23 mouse cellular contexts compared by ENCODE assay signal in genomic region chr6:92229586-92229985, GRCm38 (mm10). TPM values are rescaled to one million over a fixed set of nuclear protein-coding genes. Genes with fewer than 3 reads are reported as not detected.
DNase-seq lines count a peak whose midpoint lies in the region; ATAC-seq lines count a peak whose summit lies in the region.
"Had no signal": no experiment of that assay in that cellular context is flagged by ENCODE, and none has a peak within 500 bp of the region (broad histone marks: within the 10 kb centered on the region; RNA-seq: fewer than 3 reads in every experiment).

No protein-coding gene starts in this region.

- H3K27me3 ChIP-seq in hindbrain, embryonic 10.5 days (ENCODE audit: insufficient read depth, poor library complexity, severe bottlenecking), result no peaks in the 10 kb centered on the region
- H3K27me3 ChIP-seq: embryonic facial prominence, embryonic 13.5 days; embryonic facial prominence, embryonic 15.5 days; forebrain, embryonic 12.5 days had no signal

- no peaks in the 10 kb centered on the region for H3K9me3 ChIP-seq in hindbrain, embryonic 10.5 days
- H3K9me3 ChIP-seq: embryonic facial prominence, embryonic 13.5 days; embryonic facial prominence, embryonic 15.5 days; forebrain, embryonic 10.5 days; forebrain, embryonic 12.5 days had no signal

- WGBS in hindbrain, embryonic 10.5 days, result 89% methylated on average over 2 of the region's 2 CpGs

- no peaks in the 10 kb centered on the region for H3K4me1 ChIP-seq in hindbrain, embryonic 10.5 days (replicated peaks)
- H3K4me1 ChIP-seq: embryonic facial prominence, embryonic 13.5 days; embryonic facial prominence, embryonic 15.5 days; forebrain, embryonic 10.5 days; forebrain, embryonic 12.5 days had no signal

- ATAC-seq in inflammation-experienced regulatory T-cells, adult 6 months, result no peak
- ATAC-seq: forebrain, embryonic 14.5 days; forebrain, embryonic 16.5 days had no signal

- H3K36me3 ChIP-seq in hindbrain, embryonic 10.5 days, result no peaks in the 10 kb centered on the region
- H3K36me3 ChIP-seq: embryonic facial prominence, embryonic 13.5 days; embryonic facial prominence, embryonic 15.5 days; forebrain, embryonic 10.5 days; forebrain, embryonic 12.5 days had no signal

- DNase-seq in A20 (ENCODE audit: low read depth, low spot score), result peak; percentile 58
- peak; percentile 60 for DNase-seq in ES-CJ7 (ENCODE audit: low read depth, low spot score)
- peak; percentile 67 for DNase-seq in ZHBTc4 (ENCODE audit: low read depth, low spot score)
- no peak for DNase-seq in hindbrain, embryonic 10.5 days (ENCODE audit: low spot score)
- DNase-seq: adrenal gland, adult 2 months; adrenal gland, postnatal 10 days; adrenal gland, postnatal 25 days; cerebellum, adult 11 months; cerebellum, adult 18-20 months; cerebellum, adult 8-10 months; cerebellum, adult 9-11 months; cerebellum, postnatal 14 days; cerebellum, postnatal 36 days; embryo, embryonic 11 days had no signal

- H3K4me3 ChIP-seq in hindbrain, embryonic 10.5 days, result no peak overlapping the region
- H3K4me3 ChIP-seq: embryonic facial prominence, embryonic 13.5 days; embryonic facial prominence, embryonic 15.5 days; erythroblast, embryonic 14.5 days; forebrain, embryonic 10.5 days; forebrain, embryonic 12.5 days had no signal

- no peak overlapping the region for H3K27ac ChIP-seq in hindbrain, embryonic 10.5 days
- H3K27ac ChIP-seq: embryonic facial prominence, embryonic 13.5 days; embryonic facial prominence, embryonic 15.5 days; forebrain, embryonic 10.5 days; forebrain, embryonic 12.5 days had no signal

RNA-seq across cellular contexts. Expression of gene Rbsn, which starts 14.9 kb away (rescaled TPM):
- 10 to 100 TPM; 10.1 to 11.9 (median 11.5) TPM for polyA plus RNA-seq in inflammation-experienced regulatory T-cells, adult 6 months (2017; shearing (Covaris generic))
- 23.8 and 27.9 TPM in 2 replicates for polyA plus RNA-seq in hindbrain, embryonic 10.5 days (2016; fragmentation: Nextera tagmentation; extraction: Ambion mirVana)

RNA-seq across cellular contexts. Expression of gene Trh, which starts 14.9 kb away (rescaled TPM):
- polyA plus RNA-seq in inflammation-experienced regulatory T-cells, adult 6 months (2017; shearing (Covaris generic)), result not detected
- 5.7 and 13.6 TPM in 2 replicates for polyA plus RNA-seq in hindbrain, embryonic 10.5 days (2016; fragmentation: Nextera tagmentation; extraction: Ambion mirVana)
- polyA plus RNA-seq: adrenal gland, adult 2 months; C2C12; embryonic facial prominence, embryonic 13.5 days; erythroblast, embryonic 14.5 days had no signal

RNA-seq across cellular contexts. Expression of gene Mrps25, which starts 45.8 kb away (rescaled TPM):
- polyA plus RNA-seq in inflammation-experienced regulatory T-cells, adult 6 months (2017; shearing (Covaris generic)), result 10 to 100 TPM; 40.1 to 68.0 (median 49.6) TPM
- 93.1 and 104 TPM in 2 replicates for polyA plus RNA-seq in hindbrain, embryonic 10.5 days (2016; fragmentation: Nextera tagmentation; extraction: Ambion mirVana)
